Mouse (Mus musculus): Measurements from ENCODE around the gene 2700097O09Rik. TPM values are rescaled to one million over a fixed set of nuclear protein-coding genes. Genes with fewer than 3 reads are reported as not detected.

The 2700097O09Rik gene
- polyA plus RNA-seq (2012; rRNA removed), result 10.7 and 12.2 TPM in 2 replicates

GRCm38 (mm10) chr12:55079726-55080600 lies at the start of gene 2700097O09Rik, which contains the start of gene Srp54a:
2700097O09Rik (minus strand) TSS chr12:55080110.
Srp54a (plus strand) TSS chr12:55080262.

GRCm38 (mm10) chr12:55124242-55124641 lies 44.3 kb upstream of the 2700097O09Rik start, which contains the start of gene Fam177a:
Fam177a (plus strand) TSS chr12:55124469.

GRCm38 (mm10) chr12:55013626-55014398 lies 66.1 kb downstream of the 2700097O09Rik start, which contains the start of gene Baz1a:
Baz1a (minus strand) TSS chr12:55014348.

Other genes starting within 250 kb of the 2700097O09Rik start
- gene Cfl2, start 217.2 kb downstream of the 2700097O09Rik start, polyA plus RNA-seq (2012; rRNA removed), result 14.7 and 15.5 TPM in 2 replicates
- gene Gm20403, start 93.6 kb downstream of the 2700097O09Rik start, polyA plus RNA-seq (2012; rRNA removed), result not detected in 2 replicates
- 11.4 and 13.1 TPM in 2 replicates for gene Baz1a, start 65.8 kb downstream of the 2700097O09Rik start, polyA plus RNA-seq (2012; rRNA removed)
- 19.7 and 23.8 TPM in 2 replicates for gene Srp54a, start 152 bp upstream of the 2700097O09Rik start, polyA plus RNA-seq (2012; rRNA removed)
- gene Fam177a, start 44.4 kb upstream of the 2700097O09Rik start, polyA plus RNA-seq (2012; rRNA removed), result 3.4 and 3.6 TPM in 2 replicates
- 14.3 and 14.9 TPM in 2 replicates for gene Srp54b, start 75.0 kb upstream of the 2700097O09Rik start, polyA plus RNA-seq (2012; rRNA removed)
- not detected in 2 replicates for gene 1700047I17Rik2, start 119.5 kb upstream of the 2700097O09Rik start, polyA plus RNA-seq (2012; rRNA removed)
- 20.0 and 21.9 TPM in 2 replicates for gene Srp54c, start 150.1 kb upstream of the 2700097O09Rik start, polyA plus RNA-seq (2012; rRNA removed)
- 4.7 and 4.8 TPM in 2 replicates for gene 1110008L16Rik, start 219.5 kb upstream of the 2700097O09Rik start, polyA plus RNA-seq (2012; rRNA removed)
- gene Ppp2r3c, start 222.9 kb upstream of the 2700097O09Rik start, polyA plus RNA-seq (2012; rRNA removed), result 2.9 and 3.1 TPM in 2 replicates

Measured in liver, embryonic 18 days (tissue).